Mouse (Mus musculus) C2C12 (cell line): ENCODE measurements at regions not wholly inside any gene's neighbourhood (a gene's known extent, or its start where the extent isn't known, plus 50 kb on each side); places are given as distances from the start of the nearest gene placed in this dataset.

Experiments
- H3K27me3 ChIP-seq: one replicate; pipeline ENCODE4 v1.6.1; 2011; ENCODE audit not compliant: control insufficient read depth, insufficient read depth, insufficient read length
- H3K36me3 ChIP-seq: one replicate; pipeline ENCODE4 v1.6.1; 2011; ENCODE audit not compliant: control insufficient read depth, insufficient read depth
- H3K4me3 ChIP-seq: one replicate; pipeline ENCODE4 v1.5.1; 2011; ENCODE audit warnings: mild to moderate bottlenecking, control low read depth; ENCODE audit not compliant: poor library complexity, insufficient read depth, severe bottlenecking
- H3K79me2 ChIP-seq: one replicate; pipeline ENCODE4 v1.6.1; 2011; ENCODE audit not compliant: control insufficient read depth, insufficient read depth
- H3K79me3 ChIP-seq: one replicate; pipeline ENCODE4 v1.6.1; 2011; ENCODE audit warnings: low read depth, control low read depth
- H3ac ChIP-seq: one replicate; pipeline ENCODE3; 2011; ENCODE audit warnings: low read depth; ENCODE audit not compliant: control insufficient read depth, insufficient read length
- CEBPB ChIP-seq: IDR thresholded peaks from one replicate; pipeline ENCODE4 v1.6.1; 2011; ENCODE audit warnings: low read depth, mild to moderate bottlenecking, control low read depth, moderate library complexity
- CTCF ChIP-seq: IDR thresholded peaks from one replicate; pipeline ENCODE4 v1.5.1; 2011; ENCODE audit not compliant: control insufficient read depth, insufficient read depth, insufficient read length
- FOSL1 ChIP-seq: IDR thresholded peaks from one replicate; pipeline ENCODE4 v1.8.0; 2011; ENCODE audit warnings: mild to moderate bottlenecking, low read length; ENCODE audit not compliant: poor library complexity, insufficient read depth, severe bottlenecking
- MAX ChIP-seq: IDR thresholded peaks from one replicate; pipeline ENCODE4 v1.6.1; 2011; ENCODE audit warnings: mild to moderate bottlenecking, control low read depth
- MYOD1 ChIP-seq: IDR thresholded peaks from one replicate; pipeline ENCODE4 v1.6.1; 2011; ENCODE audit warnings: low read depth; ENCODE audit not compliant: control insufficient read depth, insufficient read length
- MYOG ChIP-seq: IDR thresholded peaks from one replicate; pipeline ENCODE4 v1.6.1; 2011; ENCODE audit not compliant: control insufficient read depth, insufficient read length; ENCODE audit errors: extremely low read depth
- USF1 ChIP-seq: IDR thresholded peaks from one replicate; pipeline ENCODE4 v1.6.1; 2011; ENCODE audit warnings: low read depth, mild to moderate bottlenecking, control low read depth, moderate library complexity

GRCm38 (mm10) chr12:16381026-16381425 is 229.7 kb downstream of the Lpin1 start:
- TF ChIP-seq MAX (no peak), MYOD1 (no peak), CEBPB (no peak), USF1 (no peak), FOSL1 (no peak), CTCF (no peak)
- no peak overlapping the region for H3K4me3 ChIP-seq
- no peaks in the 10 kb centered on the region for H3K79me3 ChIP-seq
- no peaks in the 10 kb centered on the region for H3K79me2 ChIP-seq
- no peaks in the 10 kb centered on the region for H3K36me3 ChIP-seq
- H3ac ChIP-seq, result no peak overlapping the region
- no peaks in the 10 kb centered on the region for H3K27me3 ChIP-seq

GRCm38 (mm10) chr12:16380346-16380745 is 230.4 kb downstream of the Lpin1 start:
- no peaks in the 10 kb centered on the region for H3K79me2 ChIP-seq
- H3K79me3 ChIP-seq, result no peaks in the 10 kb centered on the region
- no peak overlapping the region for H3ac ChIP-seq
- TF ChIP-seq FOSL1 (no peak), MYOD1 (no peak), MAX (no peak), MYOG (no peak), USF1 (no peak), CEBPB (no peak), CTCF (no peak)
- H3K27me3 ChIP-seq, result no peaks in the 10 kb centered on the region
- H3K4me3 ChIP-seq, result no peak overlapping the region
- H3K36me3 ChIP-seq, result no peaks in the 10 kb centered on the region

GRCm38 (mm10) chr12:16379415-16379814 is 231.4 kb downstream of the Lpin1 start:
- H3K27me3 ChIP-seq, result no peaks in the 10 kb centered on the region
- H3ac ChIP-seq, result no peak overlapping the region
- TF ChIP-seq CTCF (no peak), MYOG (no peak), FOSL1 (no peak), CEBPB (no peak), MAX (no peak), MYOD1 (no peak), USF1 (no peak)
- H3K79me2 ChIP-seq, result no peaks in the 10 kb centered on the region
- no peak overlapping the region for H3K4me3 ChIP-seq
- no peaks in the 10 kb centered on the region for H3K36me3 ChIP-seq
- no peaks in the 10 kb centered on the region for H3K79me3 ChIP-seq

- Histone ChIP-seq H3K4me3 (no peak overlapping the region), H3K79me2 (no peaks in the 10 kb centered on the region), H3K79me3 (no peaks in the 10 kb centered on the region), H3K36me3 (no peaks in the 10 kb centered on the region), H3ac (no peak overlapping the region), H3K27me3 (no peaks in the 10 kb centered on the region)
- TF ChIP-seq CEBPB, result no peak
- TF ChIP-seq USF1, result no peak
- no peak for TF ChIP-seq CTCF
- TF ChIP-seq FOSL1, result no peak
- TF ChIP-seq MYOG, result no peak
Measured at GRCm38 (mm10) chr12:16378501-16378900, 232.3 kb downstream of the Lpin1 start.

- Histone ChIP-seq H3K36me3 (no peaks in the 10 kb centered on the region), H3K4me3 (no peak overlapping the region), H3K79me3 (no peaks in the 10 kb centered on the region), H3K79me2 (no peaks in the 10 kb centered on the region), H3ac (no peak overlapping the region), H3K27me3 (no peaks in the 10 kb centered on the region)
- TF ChIP-seq CEBPB, result no peak
- TF ChIP-seq USF1, result no peak
- TF ChIP-seq CTCF, result no peak
- TF ChIP-seq FOSL1, result no peak
- no peak for TF ChIP-seq MAX
- TF ChIP-seq MYOG, result no peak
- no peak for TF ChIP-seq MYOD1
Measured at GRCm38 (mm10) chr12:16374331-16374996, 236.3 kb downstream of the Lpin1 start.

- Histone ChIP-seq H3K4me3 (no peak overlapping the region), H3K27me3 (no peaks in the 10 kb centered on the region), H3K79me2 (no peaks in the 10 kb centered on the region), H3K79me3 (no peaks in the 10 kb centered on the region), H3ac (no peak overlapping the region), H3K36me3 (no peaks in the 10 kb centered on the region)
- TF ChIP-seq MAX, result no peak
- no peak for TF ChIP-seq MYOG
- no peak for TF ChIP-seq MYOD1
- TF ChIP-seq USF1, result no peak
- no peak for TF ChIP-seq CEBPB
- TF ChIP-seq CTCF, result no peak
- TF ChIP-seq FOSL1, result no peak
Measured at GRCm38 (mm10) chr12:16370061-16370460, 240.7 kb downstream of the Lpin1 start.
